Mouse (Mus musculus): ENCODE data around the gene Gucy2d. TPM values are rescaled to one million over a fixed set of nuclear protein-coding genes. Genes with fewer than 3 reads are reported as not detected.

Gucy2d gene
- polyA plus RNA-seq, 1 experiment, result not detected

DNA sequence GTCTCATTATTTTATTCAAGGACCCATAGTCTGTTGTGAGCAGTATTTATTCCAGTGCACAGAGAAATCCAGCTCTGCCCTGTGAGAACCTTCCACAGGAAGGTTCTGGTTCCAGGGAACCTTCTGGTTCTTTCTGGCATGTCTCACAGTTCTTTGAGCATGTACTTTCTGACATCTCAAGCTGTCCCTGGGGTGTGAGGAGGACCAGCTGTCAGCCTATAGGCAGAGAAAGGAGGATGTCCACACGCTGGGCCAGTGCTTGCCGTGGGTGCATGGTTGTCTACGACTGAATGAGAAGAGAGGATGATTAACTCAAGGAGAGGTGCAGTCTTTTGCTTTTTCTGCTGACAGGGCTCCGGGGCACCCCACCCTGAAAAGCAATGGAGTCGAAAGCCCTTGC, 13.6 kb upstream of the Gucy2d start:
- TF ChIP-seq GATA1 (IDR thresholded peaks at IDR 0.05; ENCODE audit: low read length), result no peak

DNA sequence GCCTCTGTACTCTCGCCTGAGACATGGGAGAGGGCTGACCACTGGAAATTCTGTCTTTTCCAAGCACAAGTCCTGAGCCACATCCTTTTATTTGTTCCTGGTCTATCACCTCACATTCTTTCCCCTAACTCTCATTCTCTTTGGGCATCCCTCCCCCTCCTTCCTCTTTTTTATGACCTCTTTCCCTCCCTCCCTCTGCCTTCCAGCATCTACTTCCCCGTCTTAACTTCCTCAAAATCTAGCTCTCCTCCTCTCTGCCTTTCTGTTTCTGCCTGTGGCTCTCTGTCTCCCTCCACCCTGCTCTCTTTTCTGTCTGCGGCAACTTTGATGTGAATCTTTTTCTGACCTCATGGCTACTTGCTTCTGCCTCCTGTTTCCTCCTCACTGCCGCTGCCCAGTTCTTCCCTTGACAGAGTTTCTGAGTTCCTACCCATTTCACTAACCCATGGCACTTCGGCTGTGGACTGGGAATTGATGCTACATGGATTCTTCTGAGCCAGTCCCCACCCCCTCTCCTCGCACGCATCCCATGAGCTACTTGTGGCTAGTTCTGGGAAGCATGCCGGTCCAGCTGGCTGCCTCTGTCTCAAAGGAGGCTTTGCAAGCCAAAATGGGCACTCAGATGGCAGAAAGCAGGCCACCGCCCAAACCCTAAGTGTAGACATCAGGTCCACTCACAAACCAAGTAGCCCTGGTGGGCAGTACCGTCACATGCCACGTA, 12.9 kb upstream of the Gucy2d start:
- no peak for TF ChIP-seq GATA1 (IDR thresholded peaks at IDR 0.05; ENCODE audit: low read length)

DNA sequence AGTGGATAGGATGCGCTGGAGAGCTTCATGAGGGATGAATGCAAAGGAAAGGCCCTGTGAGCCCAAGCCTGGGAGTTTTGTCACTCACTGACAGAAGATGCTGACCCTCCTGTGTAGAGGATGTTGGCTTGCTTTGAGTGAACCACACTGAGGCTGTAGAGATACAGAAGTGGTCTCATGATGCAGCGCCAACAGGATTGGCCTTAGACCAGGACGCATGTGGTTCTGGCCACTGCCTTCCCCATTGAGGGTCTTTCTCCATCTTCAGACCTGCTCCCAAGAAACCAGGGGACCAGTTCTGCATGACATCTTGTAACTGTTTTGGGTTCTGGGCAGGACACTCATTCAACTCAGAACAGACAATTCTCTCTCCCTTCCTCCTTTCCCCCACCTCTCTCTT, 10.6 kb upstream of the Gucy2d start:
- TF ChIP-seq GATA1 (IDR thresholded peaks at IDR 0.05; ENCODE audit: low read length), result no peak

DNA sequence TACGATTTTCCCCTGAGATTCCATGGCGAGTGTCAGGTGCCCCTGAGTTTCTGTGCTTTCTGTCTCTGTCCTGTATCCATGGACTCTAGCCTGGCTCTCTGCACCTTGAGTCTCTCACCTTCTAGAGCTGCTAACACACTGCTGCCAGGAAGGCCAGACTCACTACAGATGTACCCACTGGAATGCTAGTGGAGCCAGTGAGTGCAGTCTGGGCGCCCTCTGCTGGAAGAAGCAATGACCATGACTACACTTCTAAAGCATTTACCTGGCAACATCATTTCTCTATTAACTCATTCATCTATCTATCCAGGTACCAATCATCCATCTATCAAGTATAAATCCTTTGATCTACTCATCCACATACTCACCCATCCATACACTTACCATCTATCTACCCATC, 9.4 kb upstream of the Gucy2d start:
- no peak for TF ChIP-seq GATA1 (IDR thresholded peaks at IDR 0.05; ENCODE audit: low read length)

DNA sequence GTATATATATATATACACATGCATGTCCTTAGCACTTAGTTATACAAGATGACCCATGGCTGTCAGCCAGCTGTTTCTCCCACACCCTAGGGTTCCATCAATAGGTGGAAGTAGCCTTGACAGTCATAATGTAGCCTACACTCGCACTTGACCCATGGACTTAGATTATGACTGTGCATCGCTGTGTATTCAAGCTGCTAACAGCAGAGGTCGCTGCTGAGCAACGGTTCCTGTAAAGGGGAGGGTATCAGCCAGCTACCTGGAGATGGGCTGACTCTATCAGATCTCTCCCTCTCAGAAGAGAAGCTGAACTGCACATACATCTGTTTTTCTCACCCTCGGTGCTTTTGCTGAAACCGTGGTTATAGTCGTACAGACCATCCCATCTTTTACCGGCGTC, 2.6 kb upstream of the Gucy2d start:
- TF ChIP-seq GATA1 (IDR thresholded peaks at IDR 0.05; ENCODE audit: low read length), result no peak

DNA sequence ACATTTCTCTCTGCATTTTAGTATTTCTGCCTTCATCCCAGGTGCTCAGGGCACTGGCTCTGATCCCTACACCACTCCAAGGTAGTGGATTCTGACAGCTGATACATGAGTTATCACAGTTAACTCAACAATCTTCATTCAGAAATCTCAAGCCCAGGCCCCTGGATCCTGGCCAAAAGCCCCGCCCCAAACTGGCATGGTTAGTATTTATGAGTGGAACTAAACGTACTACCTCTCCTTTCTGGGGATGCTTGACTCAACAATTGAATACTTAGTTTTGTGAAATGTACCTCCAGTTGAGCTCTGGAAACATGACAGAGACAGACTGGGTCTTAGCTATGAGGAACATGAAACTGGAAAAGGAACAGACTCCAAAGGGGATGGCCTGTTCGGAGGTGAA, 6.7 kb downstream of the Gucy2d start:
- TF ChIP-seq GATA1 (IDR thresholded peaks at IDR 0.05; ENCODE audit: low read length), result no peak

DNA sequence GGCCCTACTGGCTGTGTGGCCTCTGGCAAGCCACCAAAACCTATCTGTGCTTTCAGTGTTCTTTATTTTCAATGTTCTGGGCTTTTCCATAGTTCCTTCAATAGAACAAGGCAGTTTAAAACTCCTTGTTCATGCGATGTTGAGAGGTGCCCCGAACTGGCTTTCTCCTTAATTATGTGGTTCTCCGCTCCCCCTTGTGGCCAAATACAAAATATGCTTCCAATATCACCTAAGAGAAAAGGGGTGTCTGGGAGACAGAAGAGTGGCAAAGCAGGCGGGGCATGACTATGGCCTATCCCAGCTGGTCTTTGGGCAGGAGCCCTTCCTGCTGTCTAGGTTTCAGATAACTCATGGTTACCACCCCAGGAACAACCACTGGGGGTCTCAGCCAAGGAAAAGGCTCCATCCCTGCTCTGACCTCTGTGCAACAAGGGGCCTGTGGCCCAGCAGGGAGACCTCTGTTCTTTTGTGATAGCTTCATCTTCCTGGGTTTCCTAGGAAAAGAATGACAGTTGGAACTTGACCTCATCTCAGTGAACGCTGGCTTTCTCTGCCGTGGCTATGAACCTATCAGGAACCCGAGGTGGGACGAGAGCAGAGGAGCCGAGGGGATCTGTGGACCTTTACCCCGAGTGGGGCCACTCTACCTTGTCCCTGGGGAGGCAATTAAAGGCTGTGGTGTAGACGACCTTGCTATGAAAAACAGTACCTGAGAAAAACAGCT, 7.5 kb downstream of the Gucy2d start:
- no peak for TF ChIP-seq GATA1 (IDR thresholded peaks at IDR 0.05; ENCODE audit: low read length)

DNA sequence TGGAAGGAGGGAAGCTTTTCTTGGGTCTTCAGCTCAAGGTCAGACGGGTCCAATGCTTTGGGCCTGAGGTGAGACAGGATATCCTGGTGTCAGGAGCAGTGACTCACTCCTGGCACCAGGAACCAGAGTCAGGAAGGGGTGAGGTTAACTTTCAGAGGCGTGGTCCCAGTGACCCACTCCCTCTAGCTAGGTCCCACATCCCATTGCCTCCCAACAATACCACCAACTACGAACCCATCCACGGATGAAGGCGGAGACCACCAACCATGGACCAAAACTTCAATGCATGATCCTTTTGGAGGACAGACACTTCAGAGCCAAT, 8.1 kb downstream of the Gucy2d start:
- TF ChIP-seq GATA1 (IDR thresholded peaks at IDR 0.05; ENCODE audit: low read length), result no peak

DNA sequence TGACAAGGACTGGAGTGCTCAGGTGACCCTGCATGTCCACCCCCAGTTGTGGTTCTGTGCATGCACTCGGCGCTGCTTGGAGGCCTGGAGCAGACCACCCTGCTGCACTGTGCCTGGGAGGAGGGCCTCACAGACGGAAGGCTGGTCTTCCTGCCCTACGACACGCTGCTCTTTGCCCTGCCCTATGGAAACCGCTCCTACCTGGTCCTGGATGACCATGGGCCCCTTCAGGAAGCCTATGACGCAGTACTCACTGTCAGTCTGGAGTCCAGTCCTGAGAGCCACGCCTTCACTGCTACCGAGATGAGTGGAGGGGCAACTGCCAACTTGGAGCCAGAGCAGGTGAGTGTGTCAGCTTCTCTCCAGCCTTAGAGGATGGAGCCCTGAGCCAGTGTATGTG, 9.5 kb downstream of the Gucy2d start:
- no peak for TF ChIP-seq GATA1 (IDR thresholded peaks at IDR 0.05; ENCODE audit: low read length)

DNA sequence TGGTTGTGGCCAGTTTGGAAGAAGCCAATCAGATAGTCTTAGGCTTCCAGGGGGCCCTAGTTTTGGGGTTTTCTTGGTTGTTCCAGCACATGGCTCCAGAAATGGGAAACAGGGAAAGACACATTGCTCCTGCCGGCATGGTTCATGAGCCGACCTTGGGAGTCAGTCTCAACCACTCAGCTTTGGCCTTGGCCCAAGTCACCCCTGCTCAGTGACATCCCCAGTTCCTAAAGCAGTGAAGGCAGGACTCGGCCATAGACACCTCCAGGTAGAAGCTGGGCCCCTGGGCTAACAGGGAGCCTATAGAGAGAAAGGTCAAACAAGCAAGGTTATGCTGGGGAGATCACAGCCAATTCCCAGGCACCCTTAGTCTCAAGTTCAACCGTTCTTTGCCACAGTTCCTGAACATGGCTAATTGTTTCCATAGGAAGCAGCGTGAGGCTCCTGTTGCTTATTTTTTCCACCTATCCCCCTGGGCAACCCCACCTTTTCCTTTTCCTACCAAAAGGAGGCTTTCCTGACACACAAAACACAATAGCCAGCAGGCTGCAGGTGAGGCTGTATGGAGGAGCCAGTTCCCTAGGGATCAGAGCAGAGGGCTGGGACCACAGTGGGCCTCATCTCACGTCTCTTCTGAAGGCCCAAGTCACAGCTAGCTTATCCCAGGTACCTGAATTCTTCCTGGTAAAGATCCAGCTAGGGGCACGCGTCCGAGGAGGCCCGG, 14.3 kb downstream of the Gucy2d start:
- no peak for TF ChIP-seq GATA1 (IDR thresholded peaks at IDR 0.05; ENCODE audit: low read length)

DNA sequence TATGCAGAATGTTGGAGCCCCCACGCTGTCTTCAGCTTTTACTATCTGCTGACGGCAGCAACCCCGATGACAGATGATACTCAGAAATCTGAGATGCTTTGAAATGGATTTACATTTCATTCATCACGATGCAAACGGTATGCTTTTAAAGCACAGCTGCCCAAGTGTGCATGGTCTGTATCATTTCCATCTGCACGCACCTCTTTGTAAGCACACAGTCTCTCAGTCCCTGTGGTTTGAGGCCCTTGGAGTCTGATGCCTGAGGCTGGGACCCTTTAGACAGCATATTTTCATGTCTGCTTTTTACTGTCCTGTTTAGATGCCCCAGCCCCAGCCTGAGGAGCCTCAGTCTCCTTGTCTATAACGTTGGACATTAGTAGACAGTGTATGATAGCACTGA, 20.1 kb downstream of the Gucy2d start:
- TF ChIP-seq GATA1 (IDR thresholded peaks at IDR 0.05; ENCODE audit: low read length), result no peak

DNA sequence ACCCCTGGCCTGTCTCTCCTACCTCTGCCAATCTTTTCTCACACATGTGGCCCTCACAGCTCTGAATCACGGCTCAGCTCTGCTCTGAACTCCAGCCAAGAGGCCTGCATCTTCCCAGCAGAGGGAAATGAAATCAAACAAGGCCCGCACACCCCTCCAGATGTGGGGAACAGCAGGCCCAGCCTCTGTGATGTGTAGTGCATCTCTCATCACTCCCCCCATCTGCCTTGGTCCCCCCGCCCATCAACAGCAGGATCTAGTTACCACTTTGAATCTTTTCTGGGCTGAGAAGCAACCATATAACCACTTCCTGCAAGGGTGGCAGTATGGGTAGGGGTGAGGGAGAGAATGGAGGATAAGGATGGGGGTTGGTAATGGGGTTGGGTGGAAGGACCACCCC, 28.9 kb downstream of the Gucy2d start:
- TF ChIP-seq GATA1 (IDR thresholded peaks at IDR 0.05; ENCODE audit: low read length), result no peak

DNA sequence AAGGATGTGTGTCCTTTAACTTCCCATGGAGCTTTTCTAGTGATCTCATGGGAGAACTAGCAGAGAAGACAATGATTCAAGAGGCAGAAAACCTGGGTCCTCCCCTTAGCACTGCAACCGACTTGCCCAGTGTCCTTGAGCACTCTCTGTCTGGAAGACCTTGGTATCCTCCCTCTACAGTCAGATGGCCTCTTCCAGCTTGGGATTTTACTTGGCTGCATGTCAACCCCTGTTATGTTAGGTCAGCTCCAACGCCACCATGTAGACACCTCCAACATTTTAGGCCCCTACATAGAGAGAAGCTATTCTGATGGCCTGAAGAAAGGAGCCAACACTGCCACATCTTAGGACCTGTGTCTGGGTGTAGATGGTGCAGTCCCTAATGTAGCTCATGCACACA, 32.3 kb downstream of the Gucy2d start:
- TF ChIP-seq GATA1 (IDR thresholded peaks at IDR 0.05; ENCODE audit: low read length), result no peak

DNA sequence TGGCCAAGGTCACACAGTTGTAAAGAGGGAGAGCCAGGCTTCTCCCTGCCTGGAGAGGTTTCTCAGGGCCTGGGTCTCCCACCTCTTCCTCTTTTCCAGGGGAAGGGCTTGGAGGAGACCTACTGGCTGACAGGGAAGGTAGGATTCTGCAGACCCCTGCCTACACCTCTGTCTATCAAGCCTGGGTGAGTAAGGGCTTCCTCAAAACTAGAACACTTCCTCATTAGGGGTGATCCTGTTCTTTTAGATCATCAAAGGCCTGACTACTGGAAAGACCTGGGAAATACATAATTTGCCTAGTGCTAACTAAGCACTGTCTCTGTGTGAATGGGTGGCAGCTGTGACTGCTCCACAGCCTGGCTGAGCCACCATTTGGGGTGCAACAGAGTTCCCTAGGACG, 34.3 kb downstream of the Gucy2d start:
- no peak for TF ChIP-seq GATA1 (IDR thresholded peaks at IDR 0.05; ENCODE audit: low read length)

DNA sequence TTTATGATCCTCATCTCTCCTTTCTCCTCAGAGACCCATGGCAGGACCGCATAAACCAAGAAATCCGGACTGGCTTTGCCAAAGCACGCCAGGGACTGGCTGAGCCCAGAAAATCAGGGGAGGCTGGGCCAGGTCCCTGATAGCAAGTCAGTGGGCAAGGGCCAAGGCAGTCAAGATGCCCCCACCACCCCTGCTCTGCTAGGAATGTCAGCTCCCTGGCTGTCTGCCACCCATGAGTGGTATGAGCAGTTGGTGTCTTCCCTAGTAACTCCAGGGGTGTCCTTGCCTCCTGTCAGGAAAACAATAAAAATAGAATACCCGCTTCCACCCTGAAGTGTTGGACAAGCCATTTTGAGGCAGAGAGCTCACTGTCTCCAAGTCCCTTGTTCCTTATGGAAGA, 36.9 kb downstream of the Gucy2d start:
- TF ChIP-seq GATA1 (IDR thresholded peaks at IDR 0.05; ENCODE audit: low read length), result no peak

DNA sequence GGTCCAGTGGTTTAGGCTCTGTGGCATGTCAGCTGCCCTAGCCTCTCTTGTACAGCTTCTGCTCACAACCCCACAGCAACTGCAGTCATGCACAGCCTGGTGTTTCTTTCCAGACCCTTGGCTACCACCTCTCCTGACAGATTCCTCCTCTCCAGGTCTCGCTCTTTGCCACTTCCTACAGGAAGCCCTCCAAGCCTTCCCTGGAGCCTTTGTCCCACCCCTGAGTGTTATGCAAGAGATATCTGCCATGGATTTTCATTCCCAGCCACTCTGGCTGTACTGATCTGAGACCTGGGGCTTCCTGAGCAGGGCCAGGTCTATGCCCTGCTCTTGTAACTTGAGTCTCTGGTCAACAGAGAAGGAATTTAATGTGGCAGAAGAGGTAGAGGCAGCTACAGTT, 40.3 kb downstream of the Gucy2d start:
- TF ChIP-seq GATA1 (IDR thresholded peaks at IDR 0.05; ENCODE audit: low read length), result no peak

Measured in G1E-ER4 (cell line).